Mouse (Mus musculus) ES-CJ7 (cell line): ENCODE results near the gene Commd7.
A peak's percentile ranks its signal among the peaks of the same experiment; 100 is the strongest.

Experiments
- DNase-seq: peaks from one replicate; pipeline ENCODE4 v3.0.0; 2011; ENCODE audit warnings: low read depth, low spot score

Gene Commd7

GRCm38 (mm10) chr2:153622449-153622848 lies 10.1 kb downstream of the Commd7 start:
- peak; percentile 86 for DNase-seq

- no peak for DNase-seq
Observed at GRCm38 (mm10) chr2:153618889-153619288, 13.7 kb downstream of the Commd7 start.

DNA sequence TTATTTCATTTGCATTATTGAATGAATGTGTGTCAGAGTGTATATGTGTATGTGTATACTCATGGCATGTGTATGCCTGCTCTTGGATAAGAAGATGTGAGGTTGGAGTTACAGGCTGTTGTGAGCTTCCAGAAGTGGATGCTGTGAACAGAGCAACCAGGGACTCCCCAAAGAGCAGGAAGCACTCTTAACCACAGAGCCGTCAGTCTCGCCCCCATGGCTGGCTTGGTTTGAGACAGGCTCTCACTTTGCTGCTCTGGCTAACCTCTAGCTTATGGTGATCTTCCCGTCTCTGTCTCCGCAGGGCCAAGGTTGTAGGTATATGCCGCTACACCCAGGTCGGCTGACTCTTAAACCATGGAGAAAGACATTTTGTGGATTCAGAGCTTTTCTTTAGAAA lies 14.1 kb downstream of the Commd7 start:
- no peak for DNase-seq

DNA sequence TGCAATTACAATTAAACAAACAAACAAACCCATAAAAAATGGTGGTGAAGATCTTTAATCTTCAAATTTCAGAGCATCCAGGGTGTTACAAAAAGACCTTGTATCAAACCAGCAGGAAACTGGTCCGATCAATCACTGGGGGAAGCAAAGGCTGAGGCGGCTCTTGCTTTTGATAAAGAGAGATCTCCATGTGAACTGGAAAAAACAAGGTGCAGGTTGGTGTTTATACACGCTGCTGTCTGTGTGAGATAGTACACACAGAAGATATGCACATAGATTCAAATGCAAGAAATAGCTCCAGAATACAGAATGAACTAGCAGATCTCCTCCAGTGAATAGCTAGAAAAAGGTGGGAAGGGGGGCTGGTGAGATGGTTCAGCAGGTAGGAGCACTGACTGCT lies 15.7 kb downstream of the Commd7 start:
- no peak for DNase-seq

DNA sequence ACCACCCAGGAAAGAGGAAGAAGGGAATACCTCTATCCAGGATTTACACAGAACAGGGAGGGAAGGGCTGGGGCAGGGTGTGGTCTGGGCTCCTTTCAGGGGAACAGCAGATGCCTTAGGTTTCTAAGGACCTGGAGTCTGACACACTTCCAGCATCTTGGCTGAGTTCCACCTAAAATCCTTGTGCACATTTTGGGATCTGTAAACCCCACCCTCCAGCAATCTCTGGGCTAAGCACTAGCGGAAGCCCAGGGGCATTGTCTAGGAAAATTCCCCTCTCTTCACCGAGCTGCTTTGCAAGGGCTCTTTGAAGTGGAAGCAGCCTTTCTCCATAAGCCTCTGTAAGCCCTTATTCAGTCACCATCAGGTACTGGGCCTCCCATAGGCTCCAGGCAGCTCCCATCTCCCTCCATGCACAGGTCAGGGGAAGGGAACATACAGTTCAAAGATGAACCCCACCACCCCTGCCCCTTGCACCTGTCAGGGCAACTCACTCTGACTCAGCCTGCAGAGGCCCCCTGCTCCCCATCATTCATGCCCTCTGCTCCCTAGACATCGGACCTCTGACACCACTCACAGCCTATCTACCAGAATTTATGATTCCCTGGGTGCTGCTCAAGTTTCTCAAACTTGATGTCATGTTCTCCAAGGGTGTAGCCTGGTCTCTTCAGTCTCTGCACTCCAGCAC lies 19.8 kb downstream of the Commd7 start:
- DNase-seq: peak; percentile 83

- peak; percentile 82 for DNase-seq
Observed at GRCm38 (mm10) chr2:153611743-153612142, 20.8 kb downstream of the Commd7 start.

GRCm38 (mm10) chr2:153611241-153611630 lies 21.3 kb downstream of the Commd7 start:
- DNase-seq: no peak

DNA sequence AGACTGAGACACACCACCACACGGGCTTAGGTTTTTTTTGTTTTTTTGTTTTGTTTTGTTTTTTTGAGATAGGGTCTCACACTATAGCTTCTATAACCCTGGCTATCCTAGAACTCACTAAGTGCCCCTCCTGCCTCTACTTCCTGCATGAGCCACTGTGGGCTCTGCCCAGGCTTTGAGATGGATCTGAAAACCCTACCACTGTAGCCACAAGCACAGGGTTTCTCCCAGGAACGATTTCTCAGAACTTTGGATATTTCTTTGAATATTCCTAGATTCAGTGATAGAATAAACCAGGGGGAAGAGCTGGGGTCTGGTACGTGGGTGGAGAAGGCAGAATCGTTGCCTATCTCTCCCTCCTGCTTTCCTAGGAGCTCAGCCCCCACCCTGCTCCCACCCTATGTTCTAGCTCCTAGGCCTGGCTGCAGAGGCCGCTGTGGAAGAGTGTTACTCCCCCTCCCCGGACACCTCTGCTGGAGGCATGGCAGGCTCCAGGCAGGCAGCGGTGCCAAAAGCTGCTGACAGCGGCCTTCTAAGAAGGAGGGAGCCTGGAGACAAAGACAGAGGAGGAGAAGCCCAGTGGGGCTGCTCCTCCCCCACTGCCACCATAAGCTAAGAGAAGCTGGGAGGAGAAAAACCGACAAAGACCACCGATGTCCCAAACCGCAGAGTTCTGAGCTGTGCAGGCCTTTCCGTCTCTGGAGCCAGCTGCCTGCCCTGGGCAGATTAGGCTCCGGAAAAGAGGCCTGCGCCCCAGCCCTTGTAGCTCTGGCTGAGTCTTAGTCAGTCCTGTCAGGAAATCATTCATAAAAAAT lies 21.9 kb downstream of the Commd7 start:
- no peak for DNase-seq

GRCm38 (mm10) chr2:153609548-153609947 lies 23.0 kb downstream of the Commd7 start:
- peak; percentile 85 for DNase-seq

DNA sequence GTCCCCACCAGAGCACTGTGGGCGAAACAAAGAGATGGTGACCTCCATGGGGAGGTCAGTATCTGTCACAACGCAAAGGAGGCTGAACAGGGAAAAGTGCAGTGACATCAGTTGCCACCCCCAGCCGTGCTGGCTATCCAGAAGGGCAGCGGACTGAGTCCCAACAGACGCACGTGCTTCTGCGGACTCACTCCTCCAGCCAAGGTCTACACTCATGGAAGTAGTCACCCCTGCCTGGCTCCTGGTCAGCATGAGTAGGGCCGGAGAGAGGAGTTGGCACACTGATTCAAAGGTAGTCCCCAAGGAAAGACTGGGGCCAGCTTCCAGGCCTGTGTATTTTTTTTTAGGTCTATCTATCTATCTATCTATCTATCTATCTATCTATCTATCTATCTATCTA lies 23.5 kb downstream of the Commd7 start:
- DNase-seq: no peak

DNA sequence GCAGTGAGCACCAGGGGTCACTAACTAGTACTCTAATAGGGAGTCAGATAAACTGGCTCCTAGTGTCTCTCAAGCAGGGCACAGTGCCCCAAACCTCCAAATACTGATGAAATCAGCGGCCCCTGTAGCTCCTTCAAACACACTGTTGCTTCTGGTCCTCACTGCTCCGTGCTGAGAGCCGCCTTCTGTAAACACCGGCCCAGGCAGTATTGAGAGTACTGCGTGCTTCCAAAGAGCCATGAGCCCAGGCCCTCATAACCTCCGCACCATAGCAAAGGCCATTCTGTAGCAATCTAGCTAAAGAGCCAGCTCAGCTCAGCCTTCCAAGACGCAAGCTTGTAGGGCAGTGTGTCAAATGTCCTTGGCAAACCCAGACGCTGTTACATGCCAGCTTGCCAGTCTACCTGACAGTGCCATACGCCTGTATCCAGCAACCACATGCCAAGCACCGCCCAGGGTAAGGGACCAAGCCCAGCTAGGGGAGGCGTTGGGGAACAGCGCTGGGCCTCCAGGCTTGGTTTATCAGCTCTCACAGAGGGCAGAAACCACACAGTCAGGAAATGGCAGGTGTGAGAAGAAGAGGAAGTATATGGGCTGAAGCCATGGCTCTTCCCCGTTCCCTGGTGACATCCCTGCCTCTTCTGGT lies 24.6 kb downstream of the Commd7 start:
- no peak for DNase-seq

GRCm38 (mm10) chr2:153606421-153606820 lies 26.2 kb downstream of the Commd7 start:
- peak; percentile 78 for DNase-seq

DNA sequence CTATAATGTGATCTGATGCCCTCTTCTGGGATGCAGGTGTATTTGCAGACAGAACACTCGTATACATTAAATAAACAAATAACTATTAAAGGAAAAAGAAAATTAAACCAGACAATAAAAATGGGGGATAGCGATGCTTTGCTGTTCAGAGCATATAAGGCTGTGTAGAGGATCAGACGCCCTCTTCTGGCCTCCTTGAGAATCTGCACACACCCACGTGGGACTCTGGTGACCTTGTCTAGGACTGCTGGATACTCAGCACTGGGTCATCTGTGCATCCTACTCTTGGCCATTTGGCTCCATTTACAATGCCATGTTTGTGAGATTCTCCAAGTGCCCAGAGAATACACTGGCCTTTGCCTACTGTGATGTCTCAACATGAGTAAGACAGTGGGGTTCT lies 28.9 kb downstream of the Commd7 start:
- peak; percentile 72 for DNase-seq

DNA sequence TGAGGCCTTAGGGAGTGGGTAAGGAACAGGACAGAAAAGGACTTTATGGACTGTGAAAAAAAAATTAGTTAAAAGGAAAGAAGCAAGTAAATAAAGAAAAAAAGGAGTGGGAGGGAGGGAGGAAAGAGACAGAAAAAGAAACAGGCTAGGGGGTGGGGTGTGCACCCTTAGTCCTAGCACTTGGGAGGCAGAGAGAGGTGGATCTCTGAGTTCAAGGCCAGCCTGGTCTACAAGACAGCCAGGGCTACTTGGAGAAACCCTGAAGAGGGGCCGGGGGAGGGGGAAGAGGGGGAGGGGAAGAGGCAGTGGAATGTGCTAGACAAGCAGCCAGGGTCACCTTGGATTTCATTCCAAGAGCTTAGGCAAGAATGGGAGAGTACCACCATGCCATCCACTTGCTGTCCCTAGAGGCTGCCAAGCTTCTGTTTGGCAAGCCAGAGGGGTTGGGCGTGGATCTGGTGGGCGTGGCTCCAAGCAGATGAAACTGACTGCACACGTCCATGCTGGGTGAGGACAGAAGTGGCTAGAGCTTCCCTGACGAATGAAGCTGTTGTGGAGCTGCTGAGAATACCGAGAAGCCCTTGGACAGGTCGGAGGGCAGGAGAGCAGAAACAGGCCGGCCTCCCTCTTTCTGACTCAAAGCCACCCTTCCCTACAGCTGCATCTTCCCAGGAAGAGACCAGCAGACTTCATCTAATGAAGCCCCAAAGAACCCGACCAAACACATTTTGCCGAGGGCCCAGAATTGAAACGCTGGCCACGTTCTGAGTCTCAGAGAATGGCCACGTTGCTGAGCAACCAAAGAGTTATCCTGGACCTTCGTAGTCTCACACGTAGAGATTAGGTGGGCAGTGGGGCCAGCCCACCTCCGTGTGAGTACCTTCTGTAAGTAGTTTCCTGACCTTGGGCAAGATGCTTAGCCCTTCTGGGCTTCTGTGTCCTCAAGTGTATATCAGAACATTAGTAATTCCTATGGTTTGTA lies 31.6 kb downstream of the Commd7 start:
- DNase-seq: peak; percentile 62

GRCm38 (mm10) chr2:153600021-153600666 lies 32.4 kb downstream of the Commd7 start:
- peak; percentile 69 for DNase-seq

- DNase-seq: no peak
Observed at GRCm38 (mm10) chr2:153597626-153598025, 35.0 kb downstream of the Commd7 start.

- DNase-seq: no peak
Observed at GRCm38 (mm10) chr2:153597014-153597413, 35.6 kb downstream of the Commd7 start.

GRCm38 (mm10) chr2:153594998-153595397 lies 37.6 kb downstream of the Commd7 start:
- DNase-seq: peak; percentile 94

DNA sequence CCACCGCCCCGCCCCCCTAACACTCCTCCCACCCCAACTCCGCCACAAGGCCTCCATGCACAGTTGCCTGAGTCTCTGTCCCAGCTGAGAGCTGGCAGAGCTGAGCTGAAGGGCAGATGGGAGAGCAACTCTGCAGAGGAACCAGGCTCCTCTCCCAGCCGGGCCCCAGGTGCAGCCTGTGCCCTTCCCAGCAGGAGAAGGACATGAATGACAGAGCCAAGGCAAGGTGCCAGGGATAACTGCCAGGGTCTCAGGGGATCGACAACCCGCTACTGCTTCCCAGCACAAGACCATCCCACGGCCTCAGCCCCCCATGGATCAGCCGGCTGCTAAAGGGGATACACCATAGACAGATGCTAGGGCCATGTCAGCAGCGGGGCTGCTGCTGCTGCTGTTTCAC lies 39.4 kb downstream of the Commd7 start:
- DNase-seq: no peak

- no peak for DNase-seq
Observed at GRCm38 (mm10) chr2:153592056-153593014, 40.2 kb downstream of the Commd7 start.
